Mouse (Mus musculus): Measurements from ENCODE around the gene Rnd1. TPM values are rescaled to one million over a fixed set of nuclear protein-coding genes. Genes with fewer than 3 reads are reported as not detected.

Rnd1 gene
- total and polyA plus RNA-seq, 2 experiments from 2014 or later = 1.1 to 7.1 TPM

- H3K36me3 ChIP-seq (replicated peaks; ENCODE audit: control insufficient read depth, insufficient read depth, low read length) = no peaks in the 10 kb centered on the region
- H3K27me3 ChIP-seq (ENCODE audit: control insufficient read depth, insufficient read depth, low read length) = no peaks in the 10 kb centered on the region
- no peak overlapping the region for H3K4me3 ChIP-seq (ENCODE audit: low read depth, low read length)
- H3K9me3 ChIP-seq (replicated peaks; ENCODE audit: control insufficient read depth, low read length) = no peaks in the 10 kb centered on the region
- DNase-seq (ENCODE audit: low spot score) (peak; percentile 71), ATAC-seq (ENCODE audit: insufficient read depth, low read depth) (peak; percentile 59; the same call in 1 of the 2 replicates)
- 0 out of 2 replicates have a peak overlapping the region, but pooled peaks have one; percentile 32 for H3K4me2 ChIP-seq (ENCODE audit: low read depth, low read length)
- under 1% methylated on average over 12 of the region's 12 CpGs for whole genome bisulfite sequencing
- H3K4me1 ChIP-seq (ENCODE audit: control insufficient read depth, insufficient read depth) = peaks cover 10% of the 10 kb centered on the region; the same call in 1 of the 2 replicates
- TF ChIP-seq EP300 (IDR thresholded peaks at IDR 0.05; ENCODE audit: low read depth) (no peak), CTCF (IDR thresholded peaks at IDR 0.05; ENCODE audit: low read depth) (peak; percentile 83)
- no peak overlapping the region for H3K27ac ChIP-seq (ENCODE audit: low read depth)
- no peak overlapping the region; the same call in 1 of the 2 replicates for H3K9ac ChIP-seq (replicated peaks; ENCODE audit: low read depth, low read length)
These were observed 60.1 kb downstream of the Rnd1 start for GRCm38 (mm10) chr15:98617176-98617537.

GRCm38 (mm10) chr15:98616362-98617175 lies 60.7 kb downstream of the Rnd1 start:
- no peaks in the 10 kb centered on the region for H3K9me3 ChIP-seq (replicated peaks; ENCODE audit: control insufficient read depth, low read length)
- H3K4me3 ChIP-seq (ENCODE audit: low read depth, low read length) = no peak overlapping the region
- H3K27ac ChIP-seq (ENCODE audit: low read depth) = peak overlapping the region; percentile 62
- WGBS = 30% methylated on average over 20 of the region's 20 CpGs
- H3K4me2 ChIP-seq (ENCODE audit: low read depth, low read length) = 0 out of 2 replicates have a peak overlapping the region, but pooled peaks have one; percentile 32
- H3K36me3 ChIP-seq (replicated peaks; ENCODE audit: control insufficient read depth, insufficient read depth, low read length) = no peaks in the 10 kb centered on the region
- no peaks in the 10 kb centered on the region for H3K27me3 ChIP-seq (ENCODE audit: control insufficient read depth, insufficient read depth, low read length)
- H3K9ac ChIP-seq (replicated peaks; ENCODE audit: low read depth, low read length) = no peak overlapping the region
- peaks cover 10% of the 10 kb centered on the region; the same call in 1 of the 2 replicates for H3K4me1 ChIP-seq (ENCODE audit: control insufficient read depth, insufficient read depth)
- TF ChIP-seq CTCF (IDR thresholded peaks at IDR 0.05; ENCODE audit: low read depth) = no peak
- no peak for TF ChIP-seq EP300 (IDR thresholded peaks at IDR 0.05; ENCODE audit: low read depth)
- ATAC-seq (ENCODE audit: insufficient read depth, low read depth) (peak; percentile 38; the same call in 1 of the 2 replicates), DNase-seq (ENCODE audit: low spot score) (no peak)

GRCm38 (mm10) chr15:98615751-98616150 lies 61.5 kb downstream of the Rnd1 start:
- WGBS = 48% methylated on average over 6 of the region's 6 CpGs
- H3K4me3 ChIP-seq (ENCODE audit: low read depth, low read length) = no peak overlapping the region
- H3K27me3 ChIP-seq (ENCODE audit: control insufficient read depth, insufficient read depth, low read length) = no peaks in the 10 kb centered on the region
- no peaks in the 10 kb centered on the region for H3K36me3 ChIP-seq (replicated peaks; ENCODE audit: control insufficient read depth, insufficient read depth, low read length)
- ATAC-seq (ENCODE audit: insufficient read depth, low read depth) (no peak; the same call in 1 of the 2 replicates), DNase-seq (ENCODE audit: low spot score) (no peak)
- H3K4me2 ChIP-seq (ENCODE audit: low read depth, low read length) = no peak overlapping the region
- H3K9ac ChIP-seq (replicated peaks; ENCODE audit: low read depth, low read length) = no peak overlapping the region
- H3K9me3 ChIP-seq (replicated peaks; ENCODE audit: control insufficient read depth, low read length) = no peaks in the 10 kb centered on the region
- H3K27ac ChIP-seq (ENCODE audit: low read depth) = no peak overlapping the region
- no peak for TF ChIP-seq CTCF (IDR thresholded peaks at IDR 0.05; ENCODE audit: low read depth)
- no peak for TF ChIP-seq EP300 (IDR thresholded peaks at IDR 0.05; ENCODE audit: low read depth)
- H3K4me1 ChIP-seq (ENCODE audit: control insufficient read depth, insufficient read depth) = peaks cover 10% of the 10 kb centered on the region; the same call in 1 of the 2 replicates

DNA sequence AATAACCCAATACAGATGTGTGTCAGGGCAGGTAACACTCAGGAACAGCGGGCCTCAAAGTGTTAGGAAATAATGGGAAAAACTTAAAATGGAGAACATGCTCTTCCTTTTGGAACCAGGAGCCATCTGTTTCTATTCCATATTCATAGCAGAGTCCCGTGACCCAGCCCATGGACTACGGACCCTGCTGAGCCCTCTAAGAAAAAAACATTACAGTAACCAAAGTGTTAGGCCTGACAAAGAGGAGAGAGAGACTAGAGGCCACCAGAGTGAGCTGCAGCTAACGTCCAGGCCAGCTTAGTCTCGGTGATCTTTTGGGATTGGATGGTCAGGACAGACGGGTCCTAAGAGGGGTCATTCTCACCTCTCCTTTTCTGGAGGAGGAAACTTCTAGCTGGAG lies 62.3 kb downstream of the Rnd1 start:
- Histone ChIP-seq H3K4me3 (ENCODE audit: low read depth, low read length) (no peak overlapping the region), H3K9ac (replicated peaks; ENCODE audit: low read depth, low read length) (no peak overlapping the region), H3K27me3 (ENCODE audit: control insufficient read depth, insufficient read depth, low read length) (no peaks in the 10 kb centered on the region), H3K4me1 (ENCODE audit: control insufficient read depth, insufficient read depth) (peaks cover 10% of the 10 kb centered on the region; the same call in 1 of the 2 replicates), H3K9me3 (replicated peaks; ENCODE audit: control insufficient read depth, low read length) (no peaks in the 10 kb centered on the region), H3K27ac (ENCODE audit: low read depth) (peak overlapping the region; percentile 5; the same call in 1 of the 2 replicates), H3K36me3 (replicated peaks; ENCODE audit: control insufficient read depth, insufficient read depth, low read length) (no peaks in the 10 kb centered on the region), H3K4me2 (ENCODE audit: low read depth, low read length) (no peak overlapping the region)
- no peak for ATAC-seq (ENCODE audit: insufficient read depth, low read depth)
- 59% methylated on average over 6 of the region's 6 CpGs for WGBS
- TF ChIP-seq EP300 (IDR thresholded peaks at IDR 0.05; ENCODE audit: low read depth) = no peak
- TF ChIP-seq CTCF (IDR thresholded peaks at IDR 0.05; ENCODE audit: low read depth) = no peak
- no peak for DNase-seq (ENCODE audit: low spot score)

- 26% methylated on average over 9 of the region's 9 CpGs for WGBS
- ATAC-seq (ENCODE audit: insufficient read depth, low read depth) (peak; percentile 27; the same call in 1 of the 2 replicates), DNase-seq (ENCODE audit: low spot score) (no peak)
- Histone ChIP-seq H3K9me3 (replicated peaks; ENCODE audit: control insufficient read depth, low read length) (no peaks in the 10 kb centered on the region), H3K36me3 (replicated peaks; ENCODE audit: control insufficient read depth, insufficient read depth, low read length) (no peaks in the 10 kb centered on the region), H3K9ac (replicated peaks; ENCODE audit: low read depth, low read length) (no peak overlapping the region), H3K27ac (ENCODE audit: low read depth) (peak overlapping the region; percentile 5), H3K4me2 (ENCODE audit: low read depth, low read length) (no peak overlapping the region), H3K4me1 (ENCODE audit: control insufficient read depth, insufficient read depth) (peaks cover 10% of the 10 kb centered on the region; the same call in 1 of the 2 replicates), H3K4me3 (ENCODE audit: low read depth, low read length) (no peak overlapping the region), H3K27me3 (ENCODE audit: control insufficient read depth, insufficient read depth, low read length) (no peaks in the 10 kb centered on the region)
- TF ChIP-seq EP300 (IDR thresholded peaks at IDR 0.05; ENCODE audit: low read depth) = no peak
- TF ChIP-seq CTCF (IDR thresholded peaks at IDR 0.05; ENCODE audit: low read depth) = no peak
These were observed 62.7 kb downstream of the Rnd1 start for GRCm38 (mm10) chr15:98614551-98614950.

Other genes with a start within 250 kb of the Rnd1 start
- gene Olfr282, start 246.2 kb downstream of the Rnd1 start, total RNA-seq (2014; rRNA removed; ENCODE audit: low replicate concordance) = not detected in 2 replicates
- not detected in 2 replicates for gene Olfr282, start 246.2 kb downstream of the Rnd1 start, polyA plus RNA-seq (2015; fragmentation: Nextera tagmentation; extraction: Ambion mirVana)
- not detected in 2 replicates for gene Olfr281, start 224.9 kb downstream of the Rnd1 start, total RNA-seq (2014; rRNA removed; ENCODE audit: low replicate concordance)
- not detected in 2 replicates for gene Olfr281, start 224.9 kb downstream of the Rnd1 start, polyA plus RNA-seq (2015; fragmentation: Nextera tagmentation; extraction: Ambion mirVana)
- gene OR5BS1P, start 207.6 kb downstream of the Rnd1 start, total RNA-seq (2014; rRNA removed; ENCODE audit: low replicate concordance) = not detected in 2 replicates
- gene OR5BS1P, start 207.6 kb downstream of the Rnd1 start, polyA plus RNA-seq (2015; fragmentation: Nextera tagmentation; extraction: Ambion mirVana) = not detected in 2 replicates
- gene Lalba, start 194.7 kb downstream of the Rnd1 start, total RNA-seq (2014; rRNA removed; ENCODE audit: low replicate concordance) = not detected in 2 replicates
- gene Lalba, start 194.7 kb downstream of the Rnd1 start, polyA plus RNA-seq (2015; fragmentation: Nextera tagmentation; extraction: Ambion mirVana) = 0.26 and 0.36 TPM in 2 replicates
- not detected in 2 replicates for gene Olfr279, start 185.1 kb downstream of the Rnd1 start, total RNA-seq (2014; rRNA removed; ENCODE audit: low replicate concordance)
- gene Olfr279, start 185.1 kb downstream of the Rnd1 start, polyA plus RNA-seq (2015; fragmentation: Nextera tagmentation; extraction: Ambion mirVana) = not detected in 2 replicates
- 58.7 and 62.3 TPM in 2 replicates for gene Kansl2, start 143.2 kb downstream of the Rnd1 start, total RNA-seq (2014; rRNA removed; ENCODE audit: low replicate concordance)
- gene Kansl2, start 143.2 kb downstream of the Rnd1 start, polyA plus RNA-seq (2015; fragmentation: Nextera tagmentation; extraction: Ambion mirVana) = 60.7 and 73.1 TPM in 2 replicates
- 20.0 and 32.8 TPM in 2 replicates for gene Ccnt1, start 106.5 kb downstream of the Rnd1 start, total RNA-seq (2014; rRNA removed; ENCODE audit: low replicate concordance)
- 21.4 and 22.3 TPM in 2 replicates for gene Ccnt1, start 106.5 kb downstream of the Rnd1 start, polyA plus RNA-seq (2015; fragmentation: Nextera tagmentation; extraction: Ambion mirVana)
- not detected in 2 replicates for gene 4930415O20Rik, start 106.5 kb downstream of the Rnd1 start, total RNA-seq (2014; rRNA removed; ENCODE audit: low replicate concordance)
- 0.30 TPM in 1 of 2 replicates, not detected in the other for gene 4930415O20Rik, start 106.5 kb downstream of the Rnd1 start, polyA plus RNA-seq (2015; fragmentation: Nextera tagmentation; extraction: Ambion mirVana)
- gene Adcy6, start 67.4 kb downstream of the Rnd1 start, total RNA-seq (2014; rRNA removed; ENCODE audit: low replicate concordance) = 200 and 216 TPM in 2 replicates
- gene Adcy6, start 67.4 kb downstream of the Rnd1 start, polyA plus RNA-seq (2015; fragmentation: Nextera tagmentation; extraction: Ambion mirVana) = 29.2 and 33.5 TPM in 2 replicates
- 15.6 and 19.4 TPM in 2 replicates for gene Cacnb3, start 46.6 kb downstream of the Rnd1 start, total RNA-seq (2014; rRNA removed; ENCODE audit: low replicate concordance)
- gene Cacnb3, start 46.6 kb downstream of the Rnd1 start, polyA plus RNA-seq (2015; fragmentation: Nextera tagmentation; extraction: Ambion mirVana) = 5.7 and 6.1 TPM in 2 replicates
- gene Ddx23, start 14.6 kb downstream of the Rnd1 start, total RNA-seq (2014; rRNA removed; ENCODE audit: low replicate concordance) = 25.1 and 32.7 TPM in 2 replicates
- 11.8 and 12.9 TPM in 2 replicates for gene Ddx23, start 14.6 kb downstream of the Rnd1 start, polyA plus RNA-seq (2015; fragmentation: Nextera tagmentation; extraction: Ambion mirVana)
- gene Ccdc65, start 30.7 kb upstream of the Rnd1 start, total RNA-seq (2014; rRNA removed; ENCODE audit: low replicate concordance) = 0.77 TPM in 1 of 2 replicates, not detected in the other
- 0.25 and 0.86 TPM in 2 replicates for gene Ccdc65, start 30.7 kb upstream of the Rnd1 start, polyA plus RNA-seq (2015; fragmentation: Nextera tagmentation; extraction: Ambion mirVana)
- gene Fkbp11, start 50.7 kb upstream of the Rnd1 start, total RNA-seq (2014; rRNA removed; ENCODE audit: low replicate concordance) = 4.3 and 26.7 TPM in 2 replicates
- 21.7 and 22.0 TPM in 2 replicates for gene Fkbp11, start 50.7 kb upstream of the Rnd1 start, polyA plus RNA-seq (2015; fragmentation: Nextera tagmentation; extraction: Ambion mirVana)
- 27.6 and 28.7 TPM in 2 replicates for gene Arf3, start 85.8 kb upstream of the Rnd1 start, total RNA-seq (2014; rRNA removed; ENCODE audit: low replicate concordance)
- gene Arf3, start 85.8 kb upstream of the Rnd1 start, polyA plus RNA-seq (2015; fragmentation: Nextera tagmentation; extraction: Ambion mirVana) = 15.9 and 17.3 TPM in 2 replicates
- not detected in 2 replicates for gene Wnt10b, start 100.7 kb upstream of the Rnd1 start, total RNA-seq (2014; rRNA removed; ENCODE audit: low replicate concordance)
- 0.07 TPM in 1 of 2 replicates, not detected in the other for gene Wnt10b, start 100.7 kb upstream of the Rnd1 start, polyA plus RNA-seq (2015; fragmentation: Nextera tagmentation; extraction: Ambion mirVana)
- not detected in 2 replicates for gene Wnt1, start 112.4 kb upstream of the Rnd1 start, total RNA-seq (2014; rRNA removed; ENCODE audit: low replicate concordance)
- not detected in 2 replicates for gene Wnt1, start 112.4 kb upstream of the Rnd1 start, polyA plus RNA-seq (2015; fragmentation: Nextera tagmentation; extraction: Ambion mirVana)
- 1.4 and 1.9 TPM in 2 replicates for gene Ddn, start 132.0 kb upstream of the Rnd1 start, total RNA-seq (2014; rRNA removed; ENCODE audit: low replicate concordance)
- 0.11 TPM in 2 replicates for gene Ddn, start 132.0 kb upstream of the Rnd1 start, polyA plus RNA-seq (2015; fragmentation: Nextera tagmentation; extraction: Ambion mirVana)
- gene Prkag1, start 154.1 kb upstream of the Rnd1 start, total RNA-seq (2014; rRNA removed; ENCODE audit: low replicate concordance) = 115 and 134 TPM in 2 replicates
- 113 and 114 TPM in 2 replicates for gene Prkag1, start 154.1 kb upstream of the Rnd1 start, polyA plus RNA-seq (2015; fragmentation: Nextera tagmentation; extraction: Ambion mirVana)
- 31.6 and 34.4 TPM in 2 replicates for gene Kmt2d, start 193.7 kb upstream of the Rnd1 start, total RNA-seq (2014; rRNA removed; ENCODE audit: low replicate concordance)
- gene Kmt2d, start 193.7 kb upstream of the Rnd1 start, polyA plus RNA-seq (2015; fragmentation: Nextera tagmentation; extraction: Ambion mirVana) = 5.5 and 6.0 TPM in 2 replicates
- 7.5 and 12.6 TPM in 2 replicates for gene Rhebl1, start 217.1 kb upstream of the Rnd1 start, total RNA-seq (2014; rRNA removed; ENCODE audit: low replicate concordance)
- gene Rhebl1, start 217.1 kb upstream of the Rnd1 start, polyA plus RNA-seq (2015; fragmentation: Nextera tagmentation; extraction: Ambion mirVana) = 4.0 and 4.1 TPM in 2 replicates
- 4.4 and 4.8 TPM in 2 replicates for gene Dhh, start 221.1 kb upstream of the Rnd1 start, total RNA-seq (2014; rRNA removed; ENCODE audit: low replicate concordance)
- gene Dhh, start 221.1 kb upstream of the Rnd1 start, polyA plus RNA-seq (2015; fragmentation: Nextera tagmentation; extraction: Ambion mirVana) = 1.7 TPM in 2 replicates
- gene Lmbr1l, start 240.8 kb upstream of the Rnd1 start, total RNA-seq (2014; rRNA removed; ENCODE audit: low replicate concordance) = 25.5 and 28.2 TPM in 2 replicates
- 8.0 and 9.6 TPM in 2 replicates for gene Lmbr1l, start 240.8 kb upstream of the Rnd1 start, polyA plus RNA-seq (2015; fragmentation: Nextera tagmentation; extraction: Ambion mirVana)

Data from heart, postnatal 0 days (tissue).